Mouse (Mus musculus): ENCODE results near the gene Zbtb37. TPM values are rescaled to one million over a fixed set of nuclear protein-coding genes. Genes with fewer than 3 reads are reported as not detected.
"Not testable (repeated sequence)": the region's sequence is repeated elsewhere in the genome, so short reads cannot be mapped to it uniquely, and the experiment has no call there.

The Zbtb37 gene
- polyA plus RNA-seq, 1 experiment from 2014 or later: 1.9 TPM

- WGBS (ENCODE audit: insufficient replicate concordance): 66% methylated on average over 15 of the region's 15 CpGs
- Histone ChIP-seq H3K9me3 (replicated peaks; ENCODE audit: control insufficient read depth, low read length) (no peaks in the 10 kb centered on the region), H3K27ac (ENCODE audit: low read length) (no peak overlapping the region), H3K36me3 (ENCODE audit: control insufficient read depth, insufficient read depth) (no peaks in the 10 kb centered on the region), H3K9ac (ENCODE audit: low read depth, low read length) (no peak overlapping the region), H3K27me3 (ENCODE audit: control insufficient read depth, insufficient read depth, low read depth, low read length) (no peaks in the 10 kb centered on the region), H3K4me1 (ENCODE audit: control insufficient read depth, low read depth, low read length) (peaks cover 2% of the 10 kb centered on the region), H3K4me3 (ENCODE audit: low read depth, low read length) (peak overlapping the region; percentile 49), H3K4me2 (ENCODE audit: low read depth, low read length) (peak overlapping the region; percentile 30)
- ATAC-seq (ENCODE audit: low read depth): no peak
These were observed 45.3 kb downstream of the Zbtb37 start for GRCm38 (mm10) chr1:160989395-160989794.

GRCm38 (mm10) chr1:160986881-160987635 lies 47.6 kb downstream of the Zbtb37 start:
- 67% methylated on average over 17 of the region's 17 CpGs for WGBS (ENCODE audit: insufficient replicate concordance)
- H3K4me1 ChIP-seq (ENCODE audit: control insufficient read depth, low read depth, low read length): peaks cover 2% of the 10 kb centered on the region
- no peak overlapping the region for H3K4me2 ChIP-seq (ENCODE audit: low read depth, low read length)
- peak overlapping the region; percentile 49 for H3K4me3 ChIP-seq (ENCODE audit: low read depth, low read length)
- peak overlapping the region; percentile 16; the same call in 1 of the 2 replicates for H3K9ac ChIP-seq (ENCODE audit: low read depth, low read length)
- peak; percentile 87 for ATAC-seq (ENCODE audit: low read depth)
- H3K27me3 ChIP-seq (ENCODE audit: control insufficient read depth, insufficient read depth, low read depth, low read length): no peaks in the 10 kb centered on the region
- H3K27ac ChIP-seq (ENCODE audit: low read length): peak overlapping the region; percentile 68
- H3K9me3 ChIP-seq (replicated peaks; ENCODE audit: control insufficient read depth, low read length): no peaks in the 10 kb centered on the region
- H3K36me3 ChIP-seq (ENCODE audit: control insufficient read depth, insufficient read depth): no peaks in the 10 kb centered on the region

GRCm38 (mm10) chr1:160985477-160985876 lies 49.2 kb downstream of the Zbtb37 start:
- H3K9ac ChIP-seq (ENCODE audit: low read depth, low read length): no peak overlapping the region
- H3K4me3 ChIP-seq (ENCODE audit: low read depth, low read length): no peak overlapping the region
- H3K4me2 ChIP-seq (ENCODE audit: low read depth, low read length): no peak overlapping the region
- whole genome bisulfite sequencing (ENCODE audit: insufficient replicate concordance): 67% methylated on average over 6 of the region's 6 CpGs
- H3K27me3 ChIP-seq (ENCODE audit: control insufficient read depth, insufficient read depth, low read depth, low read length): no peaks in the 10 kb centered on the region
- peaks cover 2% of the 10 kb centered on the region for H3K4me1 ChIP-seq (ENCODE audit: control insufficient read depth, low read depth, low read length)
- no peaks in the 10 kb centered on the region for H3K9me3 ChIP-seq (replicated peaks; ENCODE audit: control insufficient read depth, low read length)
- ATAC-seq (ENCODE audit: low read depth): no peak
- H3K36me3 ChIP-seq (ENCODE audit: control insufficient read depth, insufficient read depth): no peaks in the 10 kb centered on the region
- H3K27ac ChIP-seq (ENCODE audit: low read length): no peak overlapping the region

- not testable (repeated sequence) for H3K4me1 ChIP-seq (ENCODE audit: control insufficient read depth, low read depth, low read length); H3K27me3 ChIP-seq (ENCODE audit: control insufficient read depth, insufficient read depth, low read depth, low read length); H3K27ac ChIP-seq (ENCODE audit: low read length); H3K9me3 ChIP-seq (replicated peaks; ENCODE audit: control insufficient read depth, low read length); H3K4me3 ChIP-seq (ENCODE audit: low read depth, low read length); H3K36me3 ChIP-seq (ENCODE audit: control insufficient read depth, insufficient read depth); H3K4me2 ChIP-seq (ENCODE audit: low read depth, low read length); H3K9ac ChIP-seq (ENCODE audit: low read depth, low read length); ATAC-seq (ENCODE audit: low read depth)
- 57% methylated on average over 1 of the region's 1 CpGs for WGBS (ENCODE audit: insufficient replicate concordance)
These were observed 49.9 kb downstream of the Zbtb37 start for GRCm38 (mm10) chr1:160984731-160985130.

- 69% methylated on average over 3 of the region's 3 CpGs for WGBS (ENCODE audit: insufficient replicate concordance)
- Histone ChIP-seq H3K9me3 (replicated peaks; ENCODE audit: control insufficient read depth, low read length) (no peaks in the 10 kb centered on the region), H3K27me3 (ENCODE audit: control insufficient read depth, insufficient read depth, low read depth, low read length) (no peaks in the 10 kb centered on the region), H3K36me3 (ENCODE audit: control insufficient read depth, insufficient read depth) (no peaks in the 10 kb centered on the region), H3K4me1 (ENCODE audit: control insufficient read depth, low read depth, low read length) (peaks cover 2% of the 10 kb centered on the region), H3K4me3 (ENCODE audit: low read depth, low read length) (no peak overlapping the region), H3K4me2 (ENCODE audit: low read depth, low read length) (no peak overlapping the region), H3K27ac (ENCODE audit: low read length) (no peak overlapping the region), H3K9ac (ENCODE audit: low read depth, low read length) (no peak overlapping the region)
- ATAC-seq (ENCODE audit: low read depth): no peak
These were observed 51.8 kb downstream of the Zbtb37 start for GRCm38 (mm10) chr1:160982887-160983286.

- H3K9ac ChIP-seq (ENCODE audit: low read depth, low read length): no peak overlapping the region
- no peaks in the 10 kb centered on the region for H3K9me3 ChIP-seq (replicated peaks; ENCODE audit: control insufficient read depth, low read length)
- no peak overlapping the region for H3K4me3 ChIP-seq (ENCODE audit: low read depth, low read length)
- 72% methylated on average over 4 of the region's 4 CpGs for WGBS (ENCODE audit: insufficient replicate concordance)
- peak overlapping the region; percentile 79 for H3K27ac ChIP-seq (ENCODE audit: low read length)
- no peaks in the 10 kb centered on the region for H3K36me3 ChIP-seq (ENCODE audit: control insufficient read depth, insufficient read depth)
- peaks cover 2% of the 10 kb centered on the region for H3K4me1 ChIP-seq (ENCODE audit: control insufficient read depth, low read depth, low read length)
- H3K4me2 ChIP-seq (ENCODE audit: low read depth, low read length): no peak overlapping the region
- ATAC-seq (ENCODE audit: low read depth): peak; percentile 52; the same call in 1 of the 2 replicates
- no peaks in the 10 kb centered on the region for H3K27me3 ChIP-seq (ENCODE audit: control insufficient read depth, insufficient read depth, low read depth, low read length)
These were observed 53.3 kb downstream of the Zbtb37 start for GRCm38 (mm10) chr1:160981337-160981736.

GRCm38 (mm10) chr1:160980537-160981234 lies 54.0 kb downstream of the Zbtb37 start:
- no peak overlapping the region for H3K9ac ChIP-seq (ENCODE audit: low read depth, low read length)
- H3K27ac ChIP-seq (ENCODE audit: low read length): peak overlapping the region; percentile 79
- no peak overlapping the region for H3K4me2 ChIP-seq (ENCODE audit: low read depth, low read length)
- H3K4me1 ChIP-seq (ENCODE audit: control insufficient read depth, low read depth, low read length): peaks cover 2% of the 10 kb centered on the region
- no peaks in the 10 kb centered on the region for H3K36me3 ChIP-seq (ENCODE audit: control insufficient read depth, insufficient read depth)
- H3K4me3 ChIP-seq (ENCODE audit: low read depth, low read length): no peak overlapping the region
- 63% methylated on average over 8 of the region's 8 CpGs for WGBS (ENCODE audit: insufficient replicate concordance)
- no peaks in the 10 kb centered on the region for H3K27me3 ChIP-seq (ENCODE audit: control insufficient read depth, insufficient read depth, low read depth, low read length)
- ATAC-seq (ENCODE audit: low read depth): peak; percentile 71
- no peaks in the 10 kb centered on the region for H3K9me3 ChIP-seq (replicated peaks; ENCODE audit: control insufficient read depth, low read length)

GRCm38 (mm10) chr1:160980021-160980420 lies 54.6 kb downstream of the Zbtb37 start:
- no peaks in the 10 kb centered on the region for H3K36me3 ChIP-seq (ENCODE audit: control insufficient read depth, insufficient read depth)
- H3K27ac ChIP-seq (ENCODE audit: low read length): peak overlapping the region; percentile 39

More at GRCm38 (mm10) chr1:160980021-160980420, 54.6 kb downstream of the Zbtb37 start:
- Histone ChIP-seq H3K9ac (ENCODE audit: low read depth, low read length) (no peak overlapping the region), H3K4me1 (ENCODE audit: control insufficient read depth, low read depth, low read length) (no peaks in the 10 kb centered on the region), H3K27me3 (ENCODE audit: control insufficient read depth, insufficient read depth, low read depth, low read length) (no peaks in the 10 kb centered on the region), H3K9me3 (replicated peaks; ENCODE audit: control insufficient read depth, low read length) (no peaks in the 10 kb centered on the region), H3K4me2 (ENCODE audit: low read depth, low read length) (no peak overlapping the region), H3K4me3 (ENCODE audit: low read depth, low read length) (no peak overlapping the region)
- no peak for ATAC-seq (ENCODE audit: low read depth)
- WGBS (ENCODE audit: insufficient replicate concordance): 37% methylated on average over 5 of the region's 5 CpGs
